Mouse (Mus musculus) limb, embryonic 11.5 days (tissue): Measurements from ENCODE around the gene Yipf2. TPM values are rescaled to one million over a fixed set of nuclear protein-coding genes. Genes with fewer than 3 reads are reported as not detected.

ENCODE experiments used
- ATAC-seq: fragments of 200-750 bp; cut with Nextera tagmentation; 2 replicates; pipeline ENCODE4 v1.8.0; 2017; ENCODE audit warnings: low read depth; ENCODE audit not compliant: insufficient number of reproducible peaks, low FRiP score, low TSS enrichment
- DNase-seq: peaks from one replicate; pipeline ENCODE4 v3.0.0-alpha.2; 2015; ENCODE audit warnings: low spot score
- H3K27ac ChIP-seq: fragments of 300-500 bp; sonication (generic); replicated peaks from 2 replicates; pipeline ENCODE4 v1.5.1; 2014; ENCODE audit warnings: low read depth, mild to moderate bottlenecking, low read length
- H3K27me3 ChIP-seq: fragments of 300-500 bp; sonication (generic); 2 replicates; pipeline ENCODE4 v1.6.1; 2014; ENCODE audit warnings: mild to moderate bottlenecking, low read length, mixed read lengths; ENCODE audit not compliant: control insufficient read depth, insufficient read depth
- H3K36me3 ChIP-seq: fragments of 300-500 bp; sonication (generic); 2 replicates; pipeline ENCODE4 v1.6.1; 2014; ENCODE audit warnings: mild to moderate bottlenecking, low read length, moderate library complexity, mixed read lengths; ENCODE audit not compliant: control insufficient read depth, insufficient read depth
- H3K4me1 ChIP-seq: fragments of 300-500 bp; sonication (generic); 2 replicates; pipeline ENCODE4 v1.6.1; 2014; ENCODE audit warnings: low read length, mixed read lengths; ENCODE audit not compliant: control insufficient read depth, insufficient read depth
- H3K4me2 ChIP-seq: fragments of 300-500 bp; sonication (generic); 2 replicates; pipeline ENCODE4 v1.6.1; 2014; ENCODE audit warnings: low read depth, mild to moderate bottlenecking, moderate library complexity; ENCODE audit not compliant: severe bottlenecking
- H3K4me3 ChIP-seq: fragments of 300-500 bp; sonication (generic); 2 replicates; pipeline ENCODE4 v1.5.1; 2014; ENCODE audit warnings: low read depth, low read length
- H3K9ac ChIP-seq: fragments of 300-500 bp; sonication (generic); 2 replicates; pipeline ENCODE4 v1.6.1; 2014; ENCODE audit warnings: mild to moderate bottlenecking, low read length
- H3K9me3 ChIP-seq: fragments of 300-500 bp; sonication (generic); 2 replicates; pipeline ENCODE4 v1.6.1; 2016; ENCODE audit warnings: low read length; ENCODE audit not compliant: control insufficient read depth
- WGBS: fragments of 180-500 bp; shearing (Covaris S2); extraction: QIAGEN DNeasy Blood & Tissue Kit; methylation state at CpG from one replicate; pipeline ENCODE4 v1.1.7; 2014; 5-methylcytosine and 5-hydroxymethylcytosine counted together
- polyA plus RNA-seq: library from polyadenylated mRNA; unstranded; fragments of >200 nt; fragmentation: Nextera tagmentation; extraction: Ambion mirVana; gene quantifications from 2 replicates; pipeline ENCODE4 v1.2.1, GENCODE M21; 2014

The Yipf2 gene
- polyA plus RNA-seq, 1 experiment from 2014 or later = 14.0 TPM

GRCm38 (mm10) chr9:21576286-21576685, 16.3 kb downstream of the Yipf2 start:
- Histone ChIP-seq H3K4me1 (no peaks in the 10 kb centered on the region), H3K36me3 (peaks cover 40% of the 10 kb centered on the region), H3K4me3 (no peak overlapping the region), H3K27ac (no peak overlapping the region), H3K27me3 (no peaks in the 10 kb centered on the region), H3K9ac (no peak overlapping the region), H3K9me3 (no peaks in the 10 kb centered on the region), H3K4me2 (no peak overlapping the region)
- WGBS = 91% methylated on average over 1 of the region's 1 CpGs
- no peak for DNase-seq
- ATAC-seq = no peak

GRCm38 (mm10) chr9:21575253-21575652, 17.4 kb downstream of the Yipf2 start:
- no peak for ATAC-seq
- Histone ChIP-seq H3K4me1 (no peaks in the 10 kb centered on the region), H3K27me3 (no peaks in the 10 kb centered on the region), H3K9ac (no peak overlapping the region), H3K4me2 (no peak overlapping the region), H3K36me3 (peaks cover 37% of the 10 kb centered on the region), H3K9me3 (no peaks in the 10 kb centered on the region), H3K27ac (no peak overlapping the region), H3K4me3 (no peak overlapping the region)
- 94% methylated on average over 10 of the region's 10 CpGs for WGBS
- DNase-seq = no peak

GRCm38 (mm10) chr9:21574012-21574801, 18.4 kb downstream of the Yipf2 start:
- H3K9me3 ChIP-seq = no peaks in the 10 kb centered on the region
- DNase-seq (no peak), ATAC-seq (no peak)
- H3K27ac ChIP-seq = no peak overlapping the region
- H3K9ac ChIP-seq = no peak overlapping the region
- H3K4me3 ChIP-seq = no peak overlapping the region
- 93% methylated on average over 8 of the region's 8 CpGs for WGBS
- no peaks in the 10 kb centered on the region for H3K4me1 ChIP-seq
- H3K4me2 ChIP-seq = no peak overlapping the region
- H3K36me3 ChIP-seq = peaks cover 33% of the 10 kb centered on the region
- no peaks in the 10 kb centered on the region for H3K27me3 ChIP-seq

GRCm38 (mm10) chr9:21568657-21569255, 23.9 kb downstream of the Yipf2 start:
- no peak for ATAC-seq
- H3K4me1 ChIP-seq = no peaks in the 10 kb centered on the region
- H3K4me2 ChIP-seq = no peak overlapping the region
- no peak for DNase-seq
- no peak overlapping the region for H3K27ac ChIP-seq
- H3K36me3 ChIP-seq = peaks cover 16% of the 10 kb centered on the region
- H3K9ac ChIP-seq = no peak overlapping the region
- no peaks in the 10 kb centered on the region for H3K27me3 ChIP-seq
- no peak overlapping the region for H3K4me3 ChIP-seq
- WGBS = 89% methylated on average over 8 of the region's 8 CpGs
- H3K9me3 ChIP-seq = no peaks in the 10 kb centered on the region

GRCm38 (mm10) chr9:21567051-21567450, 25.6 kb downstream of the Yipf2 start:
- Histone ChIP-seq H3K4me1 (no peaks in the 10 kb centered on the region), H3K9ac (no peak overlapping the region), H3K36me3 (peaks cover 12% of the 10 kb centered on the region), H3K27ac (no peak overlapping the region), H3K27me3 (no peaks in the 10 kb centered on the region), H3K4me3 (no peak overlapping the region), H3K9me3 (no peaks in the 10 kb centered on the region), H3K4me2 (no peak overlapping the region)
- ATAC-seq (no peak), DNase-seq (no peak)
- WGBS = 88% methylated on average over 2 of the region's 2 CpGs

- H3K36me3 ChIP-seq = peaks cover 12% of the 10 kb centered on the region
- no peaks in the 10 kb centered on the region for H3K27me3 ChIP-seq
- H3K4me1 ChIP-seq = no peaks in the 10 kb centered on the region
- ATAC-seq (no peak), DNase-seq (no peak)
- H3K9me3 ChIP-seq = no peaks in the 10 kb centered on the region
- H3K9ac ChIP-seq = no peak overlapping the region
- WGBS = 89% methylated on average over 1 of the region's 1 CpGs
- no peak overlapping the region for H3K27ac ChIP-seq
- H3K4me3 ChIP-seq = no peak overlapping the region
- no peak overlapping the region for H3K4me2 ChIP-seq
These were observed 26.1 kb downstream of the Yipf2 start for GRCm38 (mm10) chr9:21566538-21566937.

GRCm38 (mm10) chr9:21565004-21565586, 27.5 kb downstream of the Yipf2 start:
- ATAC-seq (no peak), DNase-seq (no peak)
- WGBS = 94% methylated on average over 4 of the region's 4 CpGs
- Histone ChIP-seq H3K4me2 (no peak overlapping the region), H3K27ac (no peak overlapping the region), H3K4me1 (no peaks in the 10 kb centered on the region), H3K9ac (no peak overlapping the region), H3K27me3 (no peaks in the 10 kb centered on the region), H3K36me3 (peaks cover 6% of the 10 kb centered on the region), H3K4me3 (no peak overlapping the region), H3K9me3 (no peaks in the 10 kb centered on the region)

GRCm38 (mm10) chr9:21564420-21564819, 28.2 kb downstream of the Yipf2 start:
- Histone ChIP-seq H3K9ac (no peak overlapping the region), H3K4me1 (no peaks in the 10 kb centered on the region), H3K36me3 (peaks cover 6% of the 10 kb centered on the region), H3K9me3 (no peaks in the 10 kb centered on the region), H3K4me3 (no peak overlapping the region), H3K27ac (no peak overlapping the region), H3K27me3 (no peaks in the 10 kb centered on the region), H3K4me2 (no peak overlapping the region)
- WGBS = 78% methylated on average over 1 of the region's 1 CpGs
- DNase-seq (no peak), ATAC-seq (no peak)
